Mouse (Mus musculus) stomach, postnatal 0 days (tissue): ENCODE data around the gene Kcna6.

Experiments used
- CTCF ChIP-seq: IDR thresholded peaks from 2 replicates; pipeline ENCODE4 v1.5.1; 2016; ENCODE audit warnings: antibody characterized with exemption, low read depth, mild to moderate bottlenecking, moderate library complexity
- EP300 ChIP-seq: optimal IDR thresholded peaks from 2 replicates; pipeline ENCODE3; 2016; ENCODE audit warnings: antibody characterized with exemption

DNA sequence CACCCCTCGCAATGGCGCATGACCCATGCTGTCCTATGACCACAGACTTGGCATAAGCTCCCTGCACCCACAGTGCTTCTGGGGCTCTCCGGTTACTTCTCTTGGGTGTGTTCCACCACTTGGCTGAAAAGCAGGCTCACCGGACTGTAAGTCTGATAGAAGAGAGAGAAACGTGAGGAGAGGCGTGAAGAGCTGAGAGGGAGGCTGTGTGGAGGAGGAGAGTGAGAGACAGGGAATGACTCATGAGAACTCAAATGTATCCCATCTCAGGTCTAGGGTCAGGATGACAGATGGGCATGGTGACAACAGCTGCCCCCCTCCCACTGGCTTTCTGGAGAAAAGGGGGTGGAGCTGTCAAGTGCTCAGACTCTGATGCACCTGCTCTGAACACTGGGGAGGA is 34.5 kb downstream of the Kcna6 start:
- no peak for TF ChIP-seq CTCF
- TF ChIP-seq EP300 = no peak
